Mouse (Mus musculus) neural tube, embryonic 12.5 days (tissue): ENCODE data around the gene Wwox. TPM values are rescaled to one million over a fixed set of nuclear protein-coding genes. Genes with fewer than 3 reads are reported as not detected.

Experiments
- ATAC-seq: fragments of 200-750 bp; cut with Nextera tagmentation; 2 replicates; pipeline ENCODE4 v1.8.0; 2017; ENCODE audit warnings: low read depth, mild to moderate bottlenecking, moderate TSS enrichment, moderate library complexity; ENCODE audit not compliant: low FRiP score
- H3K27ac ChIP-seq: fragments of 300-500 bp; sonication (generic); 2 replicates; pipeline ENCODE4 v1.5.1; 2016
- H3K27me3 ChIP-seq: fragments of 300-500 bp; sonication (generic); replicated peaks from 2 replicates; pipeline ENCODE4 v1.6.1; 2016; ENCODE audit warnings: mild to moderate bottlenecking
- H3K36me3 ChIP-seq: fragments of 300-500 bp; sonication (generic); 2 replicates; pipeline ENCODE4 v1.6.1; 2016; ENCODE audit warnings: mild to moderate bottlenecking
- H3K4me1 ChIP-seq: fragments of 300-500 bp; sonication (generic); 2 replicates; pipeline ENCODE4 v1.6.1; 2016
- H3K4me2 ChIP-seq: fragments of 300-500 bp; sonication (generic); replicated peaks from 2 replicates; pipeline ENCODE4 v1.6.1; 2016; ENCODE audit warnings: mild to moderate bottlenecking
- H3K4me3 ChIP-seq: fragments of 300-500 bp; sonication (generic); 2 replicates; pipeline ENCODE4 v1.5.1; 2016
- H3K9ac ChIP-seq: fragments of 300-500 bp; sonication (generic); 2 replicates; pipeline ENCODE4 v1.6.1; 2016; ENCODE audit warnings: mild to moderate bottlenecking
- H3K9me3 ChIP-seq: fragments of 300-500 bp; sonication (generic); 2 replicates; pipeline ENCODE4 v1.6.1; 2016; ENCODE audit warnings: mild to moderate bottlenecking
- WGBS: fragments of 180-500 bp; shearing (Covaris S2); methylation state at CpG from one replicate; pipeline ENCODE4 v1.1.7; 2016; 5-methylcytosine and 5-hydroxymethylcytosine counted together
- polyA plus RNA-seq: library from polyadenylated mRNA; unstranded; fragments of >200 nt; fragmentation: Nextera tagmentation; extraction: Ambion mirVana; gene quantifications from 2 replicates; pipeline ENCODE4 v1.2.1, GENCODE M21; 2016

Wwox gene
- polyA plus RNA-seq, 1 experiment from 2014 or later = 12.7 TPM

- H3K4me3 ChIP-seq = no peak overlapping the region
- no peak for ATAC-seq
- H3K36me3 ChIP-seq = no peaks in the 10 kb centered on the region
- no peak overlapping the region for H3K4me2 ChIP-seq
- H3K27ac ChIP-seq = no peak overlapping the region
- H3K4me1 ChIP-seq = peaks cover 31% of the 10 kb centered on the region
- H3K27me3 ChIP-seq = no peaks in the 10 kb centered on the region
- WGBS = 54% methylated on average over 10 of the region's 10 CpGs
- H3K9ac ChIP-seq = no peak overlapping the region
- H3K9me3 ChIP-seq = no peaks in the 10 kb centered on the region
Observed at GRCm38 (mm10) chr8:114777271-114777980, 338.0 kb downstream of the Wwox start.

GRCm38 (mm10) chr8:114779002-114779401 lies 339.5 kb downstream of the Wwox start:
- Histone ChIP-seq H3K9me3 (no peaks in the 10 kb centered on the region), H3K4me2 (no peak overlapping the region), H3K9ac (no peak overlapping the region), H3K4me3 (no peak overlapping the region), H3K36me3 (no peaks in the 10 kb centered on the region), H3K27ac (no peak overlapping the region), H3K27me3 (no peaks in the 10 kb centered on the region), H3K4me1 (peaks cover 18% of the 10 kb centered on the region)
- WGBS = 86% methylated on average over 9 of the region's 9 CpGs
- ATAC-seq = no peak

- 87% methylated on average over 8 of the region's 8 CpGs for WGBS
- no peak overlapping the region for H3K4me3 ChIP-seq
- no peaks in the 10 kb centered on the region for H3K27me3 ChIP-seq
- H3K4me1 ChIP-seq = 0 out of 2 replicates have a peak, but pooled peaks cover 6% of the 10 kb centered on the region
- no peak overlapping the region for H3K9ac ChIP-seq
- H3K36me3 ChIP-seq = no peaks in the 10 kb centered on the region
- ATAC-seq = no peak
- no peaks in the 10 kb centered on the region for H3K9me3 ChIP-seq
- H3K4me2 ChIP-seq = no peak overlapping the region
- H3K27ac ChIP-seq = no peak overlapping the region
Observed at GRCm38 (mm10) chr8:114783321-114783720, 343.9 kb downstream of the Wwox start.

GRCm38 (mm10) chr8:114785834-114786233 lies 346.4 kb downstream of the Wwox start:
- H3K27ac ChIP-seq = no peak overlapping the region
- H3K27me3 ChIP-seq = no peaks in the 10 kb centered on the region
- H3K9ac ChIP-seq = no peak overlapping the region
- H3K4me1 ChIP-seq = 0 out of 2 replicates have a peak, but pooled peaks cover 3% of the 10 kb centered on the region
- H3K4me3 ChIP-seq = no peak overlapping the region
- no peaks in the 10 kb centered on the region for H3K9me3 ChIP-seq
- no peak overlapping the region for H3K4me2 ChIP-seq
- H3K36me3 ChIP-seq = no peaks in the 10 kb centered on the region
- ATAC-seq = no peak
- 90% methylated on average over 11 of the region's 11 CpGs for WGBS

- 87% methylated on average over 7 of the region's 7 CpGs for WGBS
- no peaks in the 10 kb centered on the region for H3K27me3 ChIP-seq
Observed at GRCm38 (mm10) chr8:114789616-114790015, 350.2 kb downstream of the Wwox start.

GRCm38 (mm10) chr8:114790754-114791153 lies 351.3 kb downstream of the Wwox start:
- H3K4me2 ChIP-seq = no peak overlapping the region
- 0 out of 2 replicates have a peak, but pooled peaks cover 6% of the 10 kb centered on the region for H3K4me1 ChIP-seq
- no peak overlapping the region for H3K9ac ChIP-seq
- H3K36me3 ChIP-seq = no peaks in the 10 kb centered on the region
- H3K27me3 ChIP-seq = no peaks in the 10 kb centered on the region
- WGBS = 73% methylated on average over 7 of the region's 7 CpGs
- H3K9me3 ChIP-seq = no peaks in the 10 kb centered on the region
- ATAC-seq = no peak
- H3K4me3 ChIP-seq = no peak overlapping the region
- H3K27ac ChIP-seq = no peak overlapping the region

More at GRCm38 (mm10) chr8:114789616-114790015, 350.2 kb downstream of the Wwox start:
- Histone ChIP-seq H3K4me2 (no peak overlapping the region), H3K4me1 (0 out of 2 replicates have a peak, but pooled peaks cover 6% of the 10 kb centered on the region), H3K36me3 (no peaks in the 10 kb centered on the region), H3K4me3 (no peak overlapping the region), H3K9ac (no peak overlapping the region), H3K9me3 (no peaks in the 10 kb centered on the region), H3K27ac (no peak overlapping the region)
- no peak for ATAC-seq

- H3K4me2 ChIP-seq = no peak overlapping the region
- ATAC-seq = no peak
- H3K27ac ChIP-seq = no peak overlapping the region
- H3K36me3 ChIP-seq = no peaks in the 10 kb centered on the region
- 84% methylated on average over 9 of the region's 9 CpGs for WGBS
- no peak overlapping the region for H3K9ac ChIP-seq
- no peaks in the 10 kb centered on the region for H3K27me3 ChIP-seq
- H3K4me1 ChIP-seq = 0 out of 2 replicates have a peak, but pooled peaks cover 6% of the 10 kb centered on the region
- H3K9me3 ChIP-seq = no peaks in the 10 kb centered on the region
- no peak overlapping the region for H3K4me3 ChIP-seq
Observed at GRCm38 (mm10) chr8:114793682-114794081, 354.2 kb downstream of the Wwox start.

GRCm38 (mm10) chr8:114801428-114802134 lies 362.1 kb downstream of the Wwox start:
- H3K36me3 ChIP-seq = no peaks in the 10 kb centered on the region
- H3K9ac ChIP-seq = no peak overlapping the region
- no peak overlapping the region for H3K4me3 ChIP-seq
- no peak overlapping the region for H3K27ac ChIP-seq
- H3K27me3 ChIP-seq = no peaks in the 10 kb centered on the region
- WGBS = 70% methylated on average over 7 of the region's 7 CpGs
- H3K9me3 ChIP-seq = no peaks in the 10 kb centered on the region
- no peaks in the 10 kb centered on the region for H3K4me1 ChIP-seq
- no peak overlapping the region for H3K4me2 ChIP-seq
- no peak for ATAC-seq

- WGBS = 51% methylated on average over 5 of the region's 5 CpGs
- Histone ChIP-seq H3K36me3 (no peaks in the 10 kb centered on the region), H3K4me2 (no peak overlapping the region), H3K27me3 (no peaks in the 10 kb centered on the region), H3K4me1 (no peaks in the 10 kb centered on the region), H3K27ac (no peak overlapping the region), H3K4me3 (no peak overlapping the region), H3K9me3 (no peaks in the 10 kb centered on the region), H3K9ac (no peak overlapping the region)
- no peak for ATAC-seq
Observed at GRCm38 (mm10) chr8:114803113-114803512, 363.7 kb downstream of the Wwox start.

- Histone ChIP-seq H3K27ac (no peak overlapping the region), H3K36me3 (no peaks in the 10 kb centered on the region), H3K4me1 (no peaks in the 10 kb centered on the region), H3K9ac (no peak overlapping the region), H3K9me3 (no peaks in the 10 kb centered on the region), H3K27me3 (no peaks in the 10 kb centered on the region), H3K4me2 (no peak overlapping the region), H3K4me3 (no peak overlapping the region)
- no peak for ATAC-seq
- WGBS = 81% methylated on average over 9 of the region's 9 CpGs
Observed at GRCm38 (mm10) chr8:114806826-114807420, 367.5 kb downstream of the Wwox start.

- ATAC-seq = peak; percentile 89
- H3K4me2 ChIP-seq = 0 out of 2 replicates have a peak overlapping the region, but pooled peaks have one; percentile 25
- H3K4me1 ChIP-seq = no peaks in the 10 kb centered on the region
- H3K27me3 ChIP-seq = no peaks in the 10 kb centered on the region
- H3K36me3 ChIP-seq = no peaks in the 10 kb centered on the region
- no peak overlapping the region for H3K27ac ChIP-seq
- H3K4me3 ChIP-seq = no peak overlapping the region
- H3K9me3 ChIP-seq = no peaks in the 10 kb centered on the region
- WGBS = 38% methylated on average over 22 of the region's 22 CpGs
- no peak overlapping the region for H3K9ac ChIP-seq
Observed at GRCm38 (mm10) chr8:114807676-114808426, 368.4 kb downstream of the Wwox start.

- ATAC-seq = no peak
- Histone ChIP-seq H3K9ac (no peak overlapping the region), H3K9me3 (no peaks in the 10 kb centered on the region), H3K36me3 (no peaks in the 10 kb centered on the region), H3K27ac (no peak overlapping the region), H3K4me3 (no peak overlapping the region), H3K27me3 (no peaks in the 10 kb centered on the region), H3K4me2 (no peak overlapping the region), H3K4me1 (no peaks in the 10 kb centered on the region)
- WGBS = 90% methylated on average over 5 of the region's 5 CpGs
Observed at GRCm38 (mm10) chr8:114810470-114810869, 371.0 kb downstream of the Wwox start.
